Mouse (Mus musculus): ENCODE measurements at regions not wholly inside any gene's neighbourhood (a gene's known extent, or its start where the extent isn't known, plus 50 kb on each side); places are given as distances from the start of the nearest gene placed in this dataset.

DNA sequence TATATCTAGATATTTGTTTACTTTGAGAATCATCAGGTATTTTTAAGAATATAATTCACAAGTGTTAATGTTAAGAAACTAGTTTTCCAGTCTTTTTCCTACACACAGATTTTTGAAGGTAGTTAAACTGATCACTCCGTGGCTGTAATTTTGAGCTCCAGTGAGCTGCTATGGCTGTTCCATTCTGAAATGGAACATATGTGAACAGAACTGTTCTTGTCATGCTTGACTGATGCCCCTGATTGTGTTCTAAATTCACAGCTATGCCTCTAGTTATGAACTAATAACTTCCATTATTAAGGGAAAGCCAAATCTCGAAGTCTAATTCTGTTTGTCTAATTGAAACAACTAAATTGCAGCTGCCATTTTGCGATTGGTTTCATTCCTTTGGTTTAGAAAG lies 404.5 kb upstream of the Fsip2 start:
- TF ChIP-seq CTCF (IDR thresholded peaks at IDR 0.05) (no peak), EP300 (IDR thresholded peaks at IDR 0.05) (no peak)
